Mouse (Mus musculus): Measurements from ENCODE around the gene Man1c1. TPM values are rescaled to one million over a fixed set of nuclear protein-coding genes. Genes with fewer than 3 reads are reported as not detected.

Gene Man1c1
- total RNA-seq (2021) = 10 to 100 TPM; 14.2 to 16.3 TPM
- long read RNA-seq, full-length matches to known transcripts = 15 of 22 reads
- long read RNA-seq, partial matches to known transcripts = 5 of 22 reads
- long read RNA-seq, other reads (novel, unspliced or antisense) = 2 of 22 reads

GRCm38 (mm10) chr4:134703835-134704546 is at the start of gene Man1c1:
Man1c1 (minus strand) TSS chr4:134704290.
- DNase-seq (ENCODE audit: low spot score in 2 of 2) = peak; percentile 99

DNA sequence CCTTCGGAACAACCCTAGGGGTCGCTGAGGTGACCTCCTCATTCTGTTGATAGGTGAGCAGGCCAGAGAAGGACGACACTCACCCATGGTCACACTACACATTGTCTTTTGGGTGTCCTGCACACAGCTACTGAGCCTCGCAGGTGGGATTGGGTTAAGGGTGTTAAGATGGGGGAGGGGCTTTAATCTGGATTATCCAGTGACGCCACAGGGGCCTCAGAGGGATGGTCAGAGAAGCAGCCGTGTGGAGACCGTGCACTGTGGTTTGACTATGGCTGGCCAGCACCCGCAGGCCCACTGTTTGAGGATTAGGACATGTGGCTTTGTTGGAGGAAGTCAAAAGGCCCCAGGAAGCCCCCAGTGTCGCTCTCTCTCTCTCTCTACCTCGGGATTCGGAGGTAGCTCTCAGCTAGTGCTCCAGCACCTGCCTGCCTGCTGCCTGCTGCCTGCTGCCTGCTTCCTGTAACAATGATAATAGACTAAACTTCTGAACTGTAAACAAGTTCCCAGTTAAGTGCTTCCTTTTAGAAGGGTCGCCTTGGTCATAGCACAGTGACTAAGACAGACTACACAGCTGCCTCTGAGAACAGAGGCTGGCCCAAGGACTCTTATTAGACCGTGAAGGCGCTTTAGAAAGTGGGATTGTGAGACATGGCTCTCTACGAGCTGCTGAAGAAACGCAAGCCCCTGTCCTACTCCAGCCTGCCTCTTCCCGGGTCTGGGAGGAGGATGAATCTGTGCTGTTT is 49.6 kb upstream of the Man1c1 start:
- DNase-seq (ENCODE audit: low spot score in 2 of 2) = no peak

- DNase-seq (ENCODE audit: low spot score in 2 of 2) = no peak
Observed at GRCm38 (mm10) chr4:134752911-134753426, 48.9 kb upstream of the Man1c1 start.

DNA sequence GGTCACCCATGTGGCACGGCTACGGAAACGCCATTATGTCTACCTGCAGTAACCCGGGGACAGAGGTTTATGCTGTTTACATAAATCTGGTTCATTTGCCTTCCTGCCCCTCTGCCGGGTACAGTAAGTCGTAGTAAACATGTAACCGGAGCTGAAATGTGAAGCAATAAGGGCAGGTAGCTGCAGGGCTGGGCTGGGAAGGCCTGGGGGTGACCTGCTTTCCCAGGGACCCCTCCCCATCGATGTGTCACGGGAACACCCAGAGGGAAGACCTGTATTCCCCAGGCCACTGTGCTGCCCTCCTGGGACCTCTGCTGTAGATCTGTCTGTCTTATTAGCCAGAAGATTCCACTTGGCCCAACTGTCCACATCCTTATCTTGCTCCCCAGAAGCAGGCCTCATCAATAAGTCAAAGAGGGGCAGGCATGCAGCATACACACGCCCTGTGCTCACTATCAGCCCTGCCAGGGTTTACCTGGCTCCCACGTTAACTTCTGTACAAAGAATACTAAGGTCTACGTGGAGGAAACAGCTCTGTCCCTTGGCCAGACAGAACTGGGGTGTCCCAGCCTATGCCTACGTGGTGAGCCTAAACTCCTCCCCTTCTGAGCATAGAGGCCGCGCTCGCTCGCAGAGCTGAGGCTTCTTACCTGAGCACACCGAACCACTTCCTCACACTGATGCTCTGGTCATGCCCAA is 47.7 kb upstream of the Man1c1 start:
- no peak for DNase-seq (ENCODE audit: low spot score in 2 of 2)

DNA sequence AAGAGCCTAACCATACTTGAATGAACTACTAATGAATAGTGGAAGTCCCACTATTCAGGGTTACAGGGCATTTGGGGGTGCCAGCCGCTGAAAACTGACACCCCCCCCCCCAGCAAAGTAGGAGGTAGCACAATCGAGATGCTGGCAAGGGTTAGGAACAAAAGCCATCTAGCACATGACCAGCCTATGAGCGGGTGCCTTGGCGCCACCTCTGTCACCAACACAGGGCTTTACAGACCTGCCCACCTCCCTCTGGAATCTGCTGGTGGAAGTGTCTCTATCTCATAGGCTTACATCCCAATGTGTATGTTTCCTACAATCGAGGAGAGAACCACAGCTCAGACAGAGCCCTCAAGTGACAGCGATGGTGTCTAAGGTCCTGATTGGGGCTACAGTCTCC is 46.7 kb upstream of the Man1c1 start:
- no peak for DNase-seq (ENCODE audit: low spot score in 2 of 2)

GRCm38 (mm10) chr4:134750263-134750662 is 46.2 kb upstream of the Man1c1 start:
- no peak for DNase-seq (ENCODE audit: low spot score in 2 of 2)

- no peak for DNase-seq (ENCODE audit: low spot score in 2 of 2)
Observed at GRCm38 (mm10) chr4:134749301-134750030, 45.4 kb upstream of the Man1c1 start.

GRCm38 (mm10) chr4:134745900-134746661 is 42.0 kb upstream of the Man1c1 start:
- no peak for DNase-seq (ENCODE audit: low spot score in 2 of 2)

DNA sequence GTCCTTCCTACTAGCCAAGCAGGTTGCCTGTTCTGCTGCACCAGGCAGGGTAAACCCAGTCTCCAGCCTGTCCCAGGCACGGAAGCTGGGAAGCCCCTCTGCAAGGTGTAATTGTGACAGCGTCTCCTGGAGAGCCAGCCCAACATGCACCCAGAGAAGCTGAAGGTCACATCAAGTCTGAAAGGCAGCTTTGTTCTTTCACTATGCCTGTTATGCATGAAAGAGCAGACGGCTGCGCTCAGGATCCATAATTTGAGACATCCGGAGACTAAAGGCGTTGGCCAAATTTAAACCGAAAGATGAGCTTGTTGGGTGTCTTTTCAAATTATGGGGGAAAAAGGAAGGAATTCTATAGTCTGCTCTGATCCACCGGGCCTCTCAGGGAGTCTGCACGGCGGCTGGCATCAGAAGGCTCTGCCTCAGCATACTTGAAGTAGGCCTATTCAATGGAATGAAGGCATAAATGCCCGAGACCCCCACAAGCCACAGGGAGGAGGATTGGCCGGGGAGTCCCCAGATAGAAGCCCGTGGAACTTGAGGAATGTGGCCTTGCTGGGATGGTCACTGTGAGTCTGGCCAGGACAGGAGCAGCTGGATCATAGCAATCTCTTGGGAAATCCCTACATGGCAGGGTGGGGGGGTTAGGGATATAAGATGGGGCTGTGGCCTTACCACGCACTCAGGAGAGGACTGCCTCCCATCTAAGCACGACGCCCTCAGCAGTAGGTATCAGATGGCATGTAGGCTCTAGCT is 40.0 kb upstream of the Man1c1 start:
- DNase-seq (ENCODE audit: low spot score in 2 of 2) = no peak

GRCm38 (mm10) chr4:134741949-134742348 is 37.9 kb upstream of the Man1c1 start:
- no peak for DNase-seq (ENCODE audit: low spot score in 2 of 2)

GRCm38 (mm10) chr4:134740186-134740585 is 36.1 kb upstream of the Man1c1 start:
- DNase-seq (ENCODE audit: low spot score in 2 of 2) = no peak

DNA sequence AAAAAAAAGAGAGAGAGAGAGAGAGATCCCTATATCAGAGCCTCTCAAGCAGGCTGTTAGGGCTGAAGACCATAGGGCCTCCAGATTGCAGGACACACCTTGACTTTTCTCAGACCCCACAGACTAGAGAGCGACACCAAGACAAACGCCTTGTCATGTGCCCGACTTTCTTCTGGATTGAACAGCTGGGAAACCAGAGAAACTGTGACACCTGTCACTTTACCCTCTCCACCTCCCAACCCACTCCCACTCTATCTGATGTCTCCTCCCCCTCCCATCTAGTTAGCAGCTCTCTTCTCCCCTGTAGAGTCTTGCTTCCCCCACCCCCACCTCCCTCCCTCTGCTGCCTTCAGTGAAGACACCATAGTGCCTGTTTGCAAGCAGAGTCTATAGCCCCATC is 35.4 kb upstream of the Man1c1 start:
- DNase-seq (ENCODE audit: low spot score in 2 of 2) = no peak

DNA sequence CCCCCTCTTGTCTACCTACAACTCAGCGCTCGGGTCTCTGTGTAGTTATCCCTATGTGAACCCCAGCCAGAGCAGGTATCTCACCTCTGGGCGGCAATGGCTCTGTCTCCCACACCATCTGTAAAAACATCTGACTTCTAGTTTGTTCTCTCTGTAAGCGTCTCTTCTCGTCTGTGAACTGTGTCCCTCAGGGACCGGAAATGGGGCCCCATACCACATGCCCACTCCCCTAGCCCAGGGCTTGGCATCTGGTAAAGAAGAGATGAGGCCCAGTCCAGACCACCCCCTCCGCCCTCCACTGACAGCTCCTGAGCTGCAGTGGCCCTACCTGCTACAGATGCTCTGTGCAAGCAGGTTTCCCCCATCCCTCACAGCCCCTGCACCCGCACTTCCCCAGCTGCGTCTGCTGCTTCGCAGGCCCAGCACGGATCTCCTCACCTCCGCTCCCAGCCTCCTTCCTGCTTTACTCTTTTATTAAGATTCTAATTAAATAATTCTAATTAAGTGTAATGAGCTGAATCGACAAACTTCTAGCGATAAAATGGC is 33.3 kb upstream of the Man1c1 start:
- no peak for DNase-seq (ENCODE audit: low spot score in 2 of 2)

DNA sequence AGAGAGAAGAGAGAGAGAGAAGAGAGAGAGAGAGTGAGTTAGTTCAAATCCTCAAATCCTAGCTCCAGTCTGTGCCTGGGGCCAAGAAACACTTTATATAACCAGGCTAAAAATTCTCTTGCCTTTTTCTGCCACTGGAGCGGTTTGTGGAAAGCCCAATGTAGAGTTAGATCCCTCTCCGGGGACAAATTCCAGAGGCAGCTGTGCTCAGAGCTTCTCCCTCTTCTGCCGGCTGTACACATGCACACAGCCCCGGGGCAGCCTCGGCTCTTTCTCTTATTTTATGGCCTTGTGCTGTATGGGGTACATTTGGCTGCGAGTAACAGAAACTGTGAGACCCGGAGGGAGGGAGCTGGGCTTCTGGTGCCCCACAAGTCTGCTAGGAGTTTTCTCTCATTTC is 32.1 kb upstream of the Man1c1 start:
- no peak for DNase-seq (ENCODE audit: low spot score in 2 of 2)

- no peak for DNase-seq (ENCODE audit: low spot score in 2 of 2)
Observed at GRCm38 (mm10) chr4:134734629-134735081, 30.6 kb upstream of the Man1c1 start.

DNA sequence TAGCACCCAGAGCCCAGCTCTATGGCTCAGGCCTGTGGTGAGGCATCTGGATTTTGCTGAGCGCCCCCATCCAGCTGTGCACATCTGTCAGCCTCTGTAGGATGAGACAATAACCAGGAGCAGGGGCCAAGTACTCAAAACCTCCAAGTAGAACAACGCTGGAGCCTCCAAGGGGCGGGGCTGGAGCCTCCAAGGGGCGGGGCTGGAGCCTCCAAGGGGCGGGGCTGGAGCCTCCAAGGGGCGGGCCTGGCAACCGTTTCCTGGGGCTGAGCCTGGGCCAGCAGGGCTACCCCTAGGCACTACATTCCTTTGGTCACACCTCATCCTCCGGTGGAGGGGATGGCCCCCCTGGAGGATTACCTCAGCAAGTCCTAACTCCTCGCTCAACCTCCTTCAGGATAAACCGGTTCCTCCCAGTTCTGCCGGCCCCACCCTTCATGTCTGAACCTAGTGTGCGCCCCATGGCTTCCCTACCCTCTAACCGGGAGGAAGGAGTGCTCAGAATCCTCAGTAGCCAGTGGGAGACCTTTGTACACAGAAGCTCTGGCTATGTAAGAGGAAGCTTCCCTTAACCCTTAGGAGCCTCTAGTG is 30.0 kb upstream of the Man1c1 start:
- no peak for DNase-seq (ENCODE audit: low spot score in 2 of 2)

DNA sequence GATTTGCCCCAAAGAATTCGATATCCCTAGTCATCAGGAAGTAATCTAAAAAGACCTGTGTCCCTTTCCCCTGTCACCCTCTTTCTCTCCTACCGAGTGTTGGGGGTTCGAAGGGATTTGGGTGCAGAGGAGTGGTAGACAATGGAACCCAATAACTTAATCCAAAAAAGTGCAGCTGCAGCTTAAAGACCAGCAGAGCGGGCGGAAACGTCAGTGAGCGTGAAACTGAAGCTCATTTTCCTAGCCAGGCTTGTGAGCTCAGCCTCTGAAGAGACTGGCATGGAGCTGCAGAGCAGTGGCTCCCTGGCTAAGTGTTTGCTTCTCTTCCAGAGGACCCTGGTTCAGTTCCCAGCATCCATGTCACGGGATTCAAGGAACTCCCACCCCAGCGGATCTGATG is 29.3 kb upstream of the Man1c1 start:
- DNase-seq (ENCODE audit: low spot score in 2 of 2) = no peak

GRCm38 (mm10) chr4:134730106-134730505 is 26.0 kb upstream of the Man1c1 start:
- no peak for DNase-seq (ENCODE audit: low spot score in 2 of 2)

Data from layer of hippocampus, postnatal 10 days (tissue).